Mouse (Mus musculus): Measurements from ENCODE around the gene Gse1.
A peak's percentile ranks its signal among the peaks of the same experiment; 100 is the strongest.

Gse1 gene

GRCm38 (mm10) chr8:120213229-120213628 lies 15.0 kb upstream of the Gse1 start:
- no peak for DNase-seq

GRCm38 (mm10) chr8:120213939-120214338 lies 14.3 kb upstream of the Gse1 start:
- no peak for DNase-seq

GRCm38 (mm10) chr8:120215416-120216141 lies 12.7 kb upstream of the Gse1 start:
- DNase-seq = no peak

- peak; percentile 28 for DNase-seq
These were observed 11.1 kb upstream of the Gse1 start for GRCm38 (mm10) chr8:120216855-120217830.

DNA sequence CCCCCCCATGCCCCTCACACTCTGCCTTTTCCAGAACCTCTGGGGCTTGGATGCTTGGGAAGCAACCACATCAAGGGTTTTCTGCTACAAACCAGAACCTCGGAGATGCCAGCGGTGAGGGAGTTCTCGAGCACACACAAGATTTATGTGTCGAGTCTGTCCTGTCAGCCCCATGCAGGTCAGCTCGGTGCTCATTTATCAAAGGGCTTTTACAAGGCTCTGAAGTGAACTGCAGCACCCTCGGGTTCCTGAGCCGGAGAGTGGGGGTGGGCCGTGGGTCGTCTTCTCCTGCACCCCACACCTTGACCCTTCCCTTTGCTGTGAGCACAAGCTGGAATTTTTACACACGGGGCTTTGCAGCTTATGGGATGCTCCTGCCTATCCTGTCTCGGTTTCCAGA lies 5.7 kb upstream of the Gse1 start:
- no peak for DNase-seq

DNA sequence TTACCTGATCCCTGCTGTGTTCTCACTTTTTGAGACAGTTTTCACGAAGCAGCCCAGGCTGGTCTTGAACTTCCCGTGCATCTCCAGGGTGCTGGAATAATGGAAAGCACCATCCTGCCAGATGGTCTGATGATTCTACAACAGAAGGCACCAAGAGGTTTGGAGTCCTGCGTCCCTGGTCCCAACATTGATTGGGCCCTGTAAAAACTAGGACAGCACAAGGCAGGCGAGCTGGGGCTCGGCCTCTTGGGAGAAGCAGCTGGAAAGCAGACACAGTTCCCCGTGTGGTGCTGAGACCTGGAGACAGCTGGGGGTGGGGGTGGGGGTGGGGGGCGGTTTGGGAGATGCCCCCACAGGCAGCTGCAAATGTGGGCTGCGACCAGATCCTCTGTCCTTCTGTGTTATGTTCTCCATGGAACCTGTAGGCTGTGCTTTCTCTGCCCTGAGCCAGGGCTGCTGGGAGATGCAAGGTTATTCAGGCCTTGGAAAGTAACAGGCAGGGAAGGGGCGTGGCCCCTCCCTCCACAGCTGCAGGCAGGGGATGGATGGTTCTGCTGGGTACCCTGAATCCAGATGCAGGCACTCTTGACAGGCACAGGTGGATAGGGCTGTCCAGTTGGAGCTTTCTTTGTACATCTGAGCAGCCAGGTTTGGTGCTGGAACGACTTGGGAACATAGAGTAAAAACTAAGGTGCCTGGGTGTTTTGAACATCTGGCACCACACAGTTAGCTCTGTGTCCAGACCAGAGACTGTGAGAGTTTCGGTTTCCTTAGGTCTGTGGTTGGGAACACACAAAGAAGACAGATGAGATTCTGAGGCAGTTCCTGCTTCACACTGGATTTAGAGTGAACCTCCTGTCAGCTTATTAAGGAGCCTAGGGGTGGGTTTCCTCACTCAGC lies 3.5 kb upstream of the Gse1 start:
- no peak for DNase-seq

GRCm38 (mm10) chr8:120225421-120226151 lies 2.7 kb upstream of the Gse1 start:
- DNase-seq = no peak

- DNase-seq = no peak
These were observed 1.3 kb upstream of the Gse1 start for GRCm38 (mm10) chr8:120226700-120227577.

- DNase-seq = no peak
These were observed 729 bp upstream of the Gse1 start for GRCm38 (mm10) chr8:120227578-120227876.

DNA sequence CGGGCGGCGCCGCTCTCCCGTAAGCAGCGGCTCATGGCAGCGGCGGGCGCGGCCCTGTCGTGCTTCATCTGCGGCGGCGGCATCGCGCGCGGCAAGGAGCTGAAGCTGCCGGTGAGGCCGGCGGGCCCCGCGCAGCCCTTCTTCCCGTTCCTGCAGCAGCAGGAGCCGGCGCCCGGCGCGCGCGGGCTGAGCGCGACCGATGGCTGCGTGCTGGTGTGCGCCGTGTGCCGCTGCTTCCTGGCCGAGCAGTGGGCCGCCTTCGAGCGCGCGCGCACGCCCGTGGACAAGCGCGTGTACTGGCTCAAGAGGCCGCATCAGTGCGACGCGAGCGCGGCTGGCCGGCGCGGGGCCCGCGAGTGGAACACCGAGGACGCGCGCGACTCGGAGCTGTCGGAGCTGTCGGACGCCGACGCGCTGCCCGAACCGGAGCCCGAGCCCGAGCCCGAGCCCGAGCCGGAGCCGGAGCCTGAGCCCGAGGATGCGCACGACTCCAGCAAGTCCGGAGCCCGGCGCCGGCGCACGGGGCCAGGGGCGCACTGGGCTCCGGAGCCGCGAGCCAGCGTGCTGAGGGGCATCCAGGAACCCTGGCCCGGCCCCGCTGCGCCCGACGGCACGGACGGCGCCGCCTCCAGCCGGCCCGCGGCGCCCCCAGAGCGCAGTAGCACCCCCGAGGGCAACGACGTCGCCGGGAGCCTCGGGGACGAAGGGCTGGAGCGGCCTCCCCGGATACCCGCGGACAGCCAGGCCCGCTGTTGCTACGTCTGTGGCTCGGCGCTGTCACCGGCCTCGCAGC lies 721 bp downstream of the Gse1 start:
- peak; percentile 39 for DNase-seq

- peak; percentile 32 for DNase-seq
These were observed 1.3 kb downstream of the Gse1 start for GRCm38 (mm10) chr8:120229574-120229916.

DNA sequence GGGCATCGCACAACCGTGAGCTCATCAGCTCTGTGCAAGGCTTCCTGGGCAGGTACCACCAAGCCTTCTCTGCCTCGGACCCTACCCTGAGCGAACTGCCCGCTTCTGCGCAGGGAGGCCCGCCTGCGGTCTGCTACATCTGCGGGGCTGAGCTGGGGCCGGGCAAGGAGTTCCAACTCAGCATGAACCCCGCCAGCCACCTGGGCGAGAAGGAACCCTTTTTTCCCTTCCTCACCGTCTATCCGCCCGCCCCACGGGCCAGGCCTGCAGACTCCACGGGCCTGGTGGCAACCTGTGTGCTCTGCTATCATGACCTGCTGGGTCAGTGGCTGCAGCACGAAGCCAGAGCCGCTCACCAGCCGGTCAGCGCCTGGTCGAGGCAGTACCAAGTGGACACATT lies 1.8 kb downstream of the Gse1 start:
- DNase-seq = no peak

DNA sequence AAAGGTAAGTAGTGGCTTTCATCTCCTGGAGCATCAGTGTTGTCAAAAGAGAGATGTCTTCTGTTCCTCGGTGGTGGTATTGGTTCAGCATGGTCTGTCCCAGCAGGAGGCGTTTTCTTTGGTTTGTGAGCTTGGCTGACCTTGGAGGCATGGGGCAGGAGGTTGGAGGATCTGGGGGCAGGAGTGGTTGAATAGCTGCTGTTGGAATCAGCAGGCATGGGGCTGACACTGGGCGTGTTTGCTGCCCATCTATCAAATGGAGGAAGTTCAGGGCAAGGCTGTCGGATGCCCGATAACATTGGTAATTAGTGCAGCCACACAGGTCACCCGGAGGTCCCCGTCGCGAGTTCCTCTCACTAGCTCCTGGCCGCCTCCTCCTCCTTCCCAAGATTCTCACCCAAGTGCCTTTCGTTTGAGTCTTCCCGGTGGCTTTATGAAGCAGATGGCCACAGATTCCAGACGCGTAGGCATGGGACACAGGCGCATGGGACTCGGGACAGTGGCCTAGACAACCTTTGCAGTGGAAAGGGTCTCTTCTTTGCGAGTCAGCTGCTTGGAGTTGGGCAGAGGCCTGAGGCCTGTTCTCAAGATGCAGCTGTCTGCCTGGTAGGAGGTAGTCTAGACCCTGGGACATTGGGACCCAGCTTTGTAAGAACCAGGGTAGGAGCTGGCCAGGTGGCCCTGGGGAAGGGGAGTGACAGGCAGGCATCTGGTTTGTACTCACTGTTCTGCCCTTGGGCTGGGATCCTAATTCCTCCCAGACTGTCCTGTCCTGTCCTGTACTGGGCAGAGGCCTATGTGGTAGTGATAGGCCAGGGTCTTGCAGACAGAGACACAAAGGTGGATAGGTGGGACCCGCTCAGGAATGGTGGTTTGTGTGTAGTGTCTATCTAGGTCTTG lies 2.7 kb downstream of the Gse1 start:
- DNase-seq = peak; percentile 37

- no peak for DNase-seq
These were observed 3.6 kb downstream of the Gse1 start for GRCm38 (mm10) chr8:120231870-120232269.

DNA sequence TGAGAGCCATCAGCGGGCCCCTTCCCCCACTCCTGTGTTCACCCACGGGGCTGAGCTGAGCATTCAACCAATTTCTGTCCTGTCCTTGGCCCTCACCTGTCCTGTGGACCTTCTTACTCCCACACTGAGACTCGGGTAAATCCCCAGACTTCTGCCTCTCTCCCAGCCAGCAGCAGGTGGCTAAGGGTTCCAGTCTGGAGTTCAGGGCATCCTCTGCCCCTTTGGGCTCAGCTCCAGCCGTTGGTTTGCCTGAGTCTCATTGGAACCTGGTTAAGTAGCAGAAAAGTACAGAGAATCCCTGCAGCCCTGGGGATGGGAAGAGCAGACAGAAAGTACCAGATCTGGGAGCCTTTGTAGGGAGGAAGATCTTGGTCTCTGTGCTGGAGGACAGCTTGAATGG lies 4.1 kb downstream of the Gse1 start:
- no peak for DNase-seq

DNA sequence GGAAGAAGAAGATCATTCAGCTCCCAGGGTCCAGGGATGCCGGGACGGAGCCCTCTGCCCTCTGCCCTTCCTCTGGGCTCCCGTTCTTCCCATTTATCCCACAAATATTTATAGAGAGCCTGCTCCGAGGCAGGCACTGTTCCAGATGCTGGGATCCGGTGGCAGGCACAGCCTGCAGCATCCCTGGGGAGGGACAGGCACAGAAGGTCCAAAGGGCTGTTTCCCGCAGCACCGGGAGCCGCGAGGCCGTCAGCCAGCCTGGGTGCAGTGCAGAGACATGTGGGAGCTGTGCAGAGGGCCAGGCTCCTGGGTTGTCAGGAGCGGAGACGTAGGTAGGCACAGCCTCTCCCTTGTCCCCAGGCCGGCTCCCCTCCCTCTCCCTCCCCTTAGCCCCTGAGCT lies 4.7 kb downstream of the Gse1 start:
- peak; percentile 40 for DNase-seq

- DNase-seq = no peak
These were observed 6.2 kb downstream of the Gse1 start for GRCm38 (mm10) chr8:120234457-120234856.

DNA sequence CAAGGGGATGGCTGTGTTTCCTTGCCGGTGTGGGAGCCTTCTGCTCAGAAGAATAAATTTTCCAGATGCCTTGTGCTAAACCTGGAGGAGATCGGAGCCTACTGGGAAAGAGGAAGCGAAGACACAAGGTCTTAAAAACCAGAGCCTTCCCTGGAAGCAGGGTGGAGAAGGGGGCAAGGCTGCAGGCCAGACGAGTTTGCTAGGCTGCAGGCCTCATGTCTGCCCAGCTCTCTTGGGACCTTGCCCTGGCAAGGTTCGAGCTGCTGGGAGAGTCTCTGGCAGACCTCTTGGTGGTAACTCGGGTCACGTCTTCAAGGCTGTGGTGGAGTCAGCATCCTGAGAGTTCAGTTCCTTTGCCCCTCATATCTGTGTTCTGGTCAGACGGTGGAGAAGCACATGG lies 6.6 kb downstream of the Gse1 start:
- DNase-seq = no peak

GRCm38 (mm10) chr8:120243222-120243621 lies 15.0 kb downstream of the Gse1 start:
- DNase-seq = no peak
